Mouse (Mus musculus): ENCODE results near the gene Sobp. TPM values are rescaled to one million over a fixed set of nuclear protein-coding genes. Genes with fewer than 3 reads are reported as not detected.

Gene Sobp
- polyA plus RNA-seq, 3 experiments from 2014 or later = not detected

GRCm38 (mm10) chr10:43033481-43034248 lies 140.7 kb downstream of the Sobp start:
- ATAC-seq = no peak

- no peak for ATAC-seq
These were observed 147.3 kb downstream of the Sobp start for GRCm38 (mm10) chr10:43027006-43027405.

GRCm38 (mm10) chr10:43023454-43024194 lies 150.7 kb downstream of the Sobp start:
- ATAC-seq = no peak

- no peak for ATAC-seq
These were observed 152.1 kb downstream of the Sobp start for GRCm38 (mm10) chr10:43022190-43022761.

GRCm38 (mm10) chr10:43021512-43022116 lies 152.7 kb downstream of the Sobp start:
- no peak for ATAC-seq

- no peak for ATAC-seq
These were observed 153.3 kb downstream of the Sobp start for GRCm38 (mm10) chr10:43021017-43021416.

- ATAC-seq = no peak
These were observed 159.5 kb downstream of the Sobp start for GRCm38 (mm10) chr10:43014782-43015181.

GRCm38 (mm10) chr10:43014358-43014757 lies 160.0 kb downstream of the Sobp start:
- ATAC-seq = no peak

GRCm38 (mm10) chr10:43008116-43008515 lies 166.2 kb downstream of the Sobp start:
- no peak for ATAC-seq

GRCm38 (mm10) chr10:43006534-43006933 lies 167.8 kb downstream of the Sobp start:
- no peak for ATAC-seq

- ATAC-seq = no peak
These were observed 168.7 kb downstream of the Sobp start for GRCm38 (mm10) chr10:43005677-43006076.

GRCm38 (mm10) chr10:43005031-43005430 lies 169.3 kb downstream of the Sobp start:
- ATAC-seq = no peak

GRCm38 (mm10) chr10:43004174-43004734 lies 170.1 kb downstream of the Sobp start:
- no peak for ATAC-seq

- no peak for ATAC-seq
These were observed 170.9 kb downstream of the Sobp start for GRCm38 (mm10) chr10:43003466-43003757.

GRCm38 (mm10) chr10:43002721-43003465 lies 171.4 kb downstream of the Sobp start:
- ATAC-seq = no peak

GRCm38 (mm10) chr10:43002066-43002678 lies 172.2 kb downstream of the Sobp start:
- peak; percentile 41 for ATAC-seq

- ATAC-seq = no peak
These were observed 172.9 kb downstream of the Sobp start for GRCm38 (mm10) chr10:43001433-43001832.

- ATAC-seq = no peak
These were observed 175.0 kb downstream of the Sobp start for GRCm38 (mm10) chr10:42999324-42999723.

GRCm38 (mm10) chr10:42997278-42997677 lies 177.1 kb downstream of the Sobp start:
- ATAC-seq = peak; percentile 72

- ATAC-seq = no peak
These were observed 178.8 kb downstream of the Sobp start for GRCm38 (mm10) chr10:42995484-42995895.

- no peak for ATAC-seq
These were observed 180.0 kb downstream of the Sobp start for GRCm38 (mm10) chr10:42994331-42994782.

- no peak for ATAC-seq
These were observed 183.3 kb downstream of the Sobp start for GRCm38 (mm10) chr10:42991018-42991417.
